Mouse (Mus musculus): ENCODE results near the gene D030056L22Rik.

D030056L22Rik gene

GRCm38 (mm10) chr19:18731077-18731476 is 18.1 kb downstream of the D030056L22Rik start:
- no peak for DNase-seq (ENCODE audit: low read depth, low spot score)

GRCm38 (mm10) chr19:18735901-18736300 is 22.9 kb downstream of the D030056L22Rik start:
- no peak for DNase-seq (ENCODE audit: low read depth, low spot score)

- no peak for DNase-seq (ENCODE audit: low read depth, low spot score)
Measured at GRCm38 (mm10) chr19:18739146-18739545, 26.2 kb downstream of the D030056L22Rik start.

GRCm38 (mm10) chr19:18743946-18744345 is 31.0 kb downstream of the D030056L22Rik start:
- DNase-seq (ENCODE audit: low read depth, low spot score), result no peak

GRCm38 (mm10) chr19:18746576-18747340 is 33.8 kb downstream of the D030056L22Rik start:
- no peak for DNase-seq (ENCODE audit: low read depth, low spot score)

- no peak for DNase-seq (ENCODE audit: low read depth, low spot score)
Measured at GRCm38 (mm10) chr19:18747379-18747778, 34.4 kb downstream of the D030056L22Rik start.

- DNase-seq (ENCODE audit: low read depth, low spot score), result peak; percentile 18
Measured at GRCm38 (mm10) chr19:18749598-18750339, 36.8 kb downstream of the D030056L22Rik start, which contains the start of gene Trpm6. TSS of gene Trpm6 (plus strand) at chr19:18749983.

- DNase-seq (ENCODE audit: low read depth, low spot score), result no peak
Measured at GRCm38 (mm10) chr19:18757191-18757590, 44.2 kb downstream of the D030056L22Rik start.

GRCm38 (mm10) chr19:18757706-18758105 is 44.7 kb downstream of the D030056L22Rik start:
- no peak for DNase-seq (ENCODE audit: low read depth, low spot score)

GRCm38 (mm10) chr19:18758269-18758668 is 45.3 kb downstream of the D030056L22Rik start:
- peak; percentile 28 for DNase-seq (ENCODE audit: low read depth, low spot score)

- no peak for DNase-seq (ENCODE audit: low read depth, low spot score)
Measured at GRCm38 (mm10) chr19:18758916-18759315, 45.9 kb downstream of the D030056L22Rik start.

- DNase-seq (ENCODE audit: low read depth, low spot score), result no peak
Measured at GRCm38 (mm10) chr19:18766399-18766798, 53.4 kb downstream of the D030056L22Rik start.

All from ES-CJ7 (cell line).